Mouse (Mus musculus) embryonic facial prominence, embryonic 14.5 days (tissue): Measurements from ENCODE around the gene Epm2aip1. TPM values are rescaled to one million over a fixed set of nuclear protein-coding genes. Genes with fewer than 3 reads are reported as not detected.

ENCODE experiments used
- ATAC-seq: fragments of 200-750 bp; cut with Nextera tagmentation; 2 replicates; pipeline ENCODE4 v1.8.0; 2017; ENCODE audit warnings: low read depth, moderate number of reproducible peaks, moderate TSS enrichment
- DNase-seq: peaks from one replicate; pipeline ENCODE4 v3.0.0-alpha.2; 2015; ENCODE audit warnings: low spot score
- H3K27ac ChIP-seq: fragments of 300-500 bp; sonication (generic); replicated peaks from 2 replicates; pipeline ENCODE4 v1.5.1; 2014; ENCODE audit warnings: low read depth, mild to moderate bottlenecking, low read length, moderate library complexity
- H3K27me3 ChIP-seq: fragments of 300-500 bp; sonication (generic); replicated peaks from 2 replicates; pipeline ENCODE4 v1.6.1; 2014; ENCODE audit warnings: low read length; ENCODE audit not compliant: control insufficient read depth, insufficient read depth
- H3K36me3 ChIP-seq: fragments of 300-500 bp; sonication (generic); 2 replicates; pipeline ENCODE4 v1.6.1; 2014; ENCODE audit warnings: low read length, mixed read lengths; ENCODE audit not compliant: control insufficient read depth, insufficient read depth
- H3K4me1 ChIP-seq: fragments of 300-500 bp; sonication (generic); 2 replicates; pipeline ENCODE4 v1.6.1; 2014; ENCODE audit warnings: antibody characterized with exemption, low read length; ENCODE audit not compliant: control insufficient read depth, insufficient read depth
- H3K4me2 ChIP-seq: fragments of 300-500 bp; sonication (generic); 2 replicates; pipeline ENCODE4 v1.6.1; 2014; ENCODE audit warnings: low read depth, mild to moderate bottlenecking, low read length, moderate library complexity, mixed read lengths
- H3K4me3 ChIP-seq: fragments of 300-500 bp; sonication (generic); 2 replicates; pipeline ENCODE4 v1.5.1; 2014; ENCODE audit warnings: low read depth, mild to moderate bottlenecking, low read length
- H3K9ac ChIP-seq: fragments of 300-500 bp; sonication (generic); 2 replicates; pipeline ENCODE4 v1.6.1; 2014; ENCODE audit warnings: low read depth, mild to moderate bottlenecking, low read length, moderate library complexity, mixed read lengths
- H3K9me3 ChIP-seq: fragments of 300-500 bp; sonication (generic); 2 replicates; pipeline ENCODE4 v1.6.1; 2016; ENCODE audit warnings: low read length; ENCODE audit not compliant: control insufficient read depth
- WGBS: fragments of 180-500 bp; shearing (Covaris S2); extraction: QIAGEN DNeasy Blood & Tissue Kit; methylation state at CpG from one replicate; pipeline ENCODE4 v1.1.7; 2014; 5-methylcytosine and 5-hydroxymethylcytosine counted together
- polyA plus RNA-seq: library from polyadenylated mRNA; unstranded; fragments of >200 nt; fragmentation: Nextera tagmentation; extraction: Ambion mirVana; gene quantifications from 2 replicates; pipeline ENCODE4 v1.2.1, GENCODE M21; 2014

The Epm2aip1 gene
- polyA plus RNA-seq, 1 experiment from 2014 or later = 47.0 TPM

- H3K9ac ChIP-seq = no peak overlapping the region
- no peak overlapping the region for H3K4me3 ChIP-seq
- no peak overlapping the region for H3K27ac ChIP-seq
- no peaks in the 10 kb centered on the region for H3K9me3 ChIP-seq
- no peaks in the 10 kb centered on the region for H3K36me3 ChIP-seq
- H3K4me1 ChIP-seq = no peaks in the 10 kb centered on the region; the same call in 1 of the 2 replicates
- 68% methylated on average over 11 of the region's 11 CpGs for WGBS
- no peak overlapping the region for H3K4me2 ChIP-seq
- no peaks in the 10 kb centered on the region for H3K27me3 ChIP-seq
- ATAC-seq (no peak; the same call in 1 of the 2 replicates), DNase-seq (no peak)
These were observed 18.9 kb downstream of the Epm2aip1 start for GRCm38 (mm10) chr9:111290539-111291100.

- no peak for ATAC-seq
These were observed 21.5 kb downstream of the Epm2aip1 start for GRCm38 (mm10) chr9:111293234-111293633.

GRCm38 (mm10) chr9:111294911-111295310 is 23.2 kb downstream of the Epm2aip1 start:
- Histone ChIP-seq H3K4me1 (no peaks in the 10 kb centered on the region), H3K27me3 (no peaks in the 10 kb centered on the region), H3K4me2 (no peak overlapping the region), H3K9ac (no peak overlapping the region), H3K4me3 (no peak overlapping the region), H3K27ac (no peak overlapping the region), H3K9me3 (no peaks in the 10 kb centered on the region), H3K36me3 (no peaks in the 10 kb centered on the region)
- DNase-seq (no peak), ATAC-seq (no peak)
- WGBS = 93% methylated on average over 6 of the region's 6 CpGs

More at GRCm38 (mm10) chr9:111293234-111293633, 21.5 kb downstream of the Epm2aip1 start:
- Histone ChIP-seq H3K4me1 (no peaks in the 10 kb centered on the region; the same call in 1 of the 2 replicates), H3K4me2 (no peak overlapping the region), H3K9ac (no peak overlapping the region), H3K4me3 (no peak overlapping the region), H3K36me3 (no peaks in the 10 kb centered on the region), H3K27ac (no peak overlapping the region), H3K27me3 (no peaks in the 10 kb centered on the region), H3K9me3 (no peaks in the 10 kb centered on the region)
- WGBS = 85% methylated on average over 4 of the region's 4 CpGs
- no peak for DNase-seq

- Histone ChIP-seq H3K27me3 (no peaks in the 10 kb centered on the region), H3K9me3 (no peaks in the 10 kb centered on the region), H3K36me3 (no peaks in the 10 kb centered on the region), H3K4me2 (no peak overlapping the region), H3K9ac (no peak overlapping the region), H3K4me1 (no peaks in the 10 kb centered on the region), H3K4me3 (no peak overlapping the region), H3K27ac (no peak overlapping the region)
- ATAC-seq (no peak), DNase-seq (no peak)
- WGBS = 71% methylated on average over 2 of the region's 2 CpGs
These were observed 23.6 kb downstream of the Epm2aip1 start for GRCm38 (mm10) chr9:111295323-111295722.

GRCm38 (mm10) chr9:111296433-111296832 is 24.7 kb downstream of the Epm2aip1 start:
- H3K27me3 ChIP-seq = no peaks in the 10 kb centered on the region
- H3K9ac ChIP-seq = no peak overlapping the region
- no peak overlapping the region for H3K4me3 ChIP-seq
- ATAC-seq = no peak
- WGBS = 74% methylated on average over 7 of the region's 7 CpGs
- no peak overlapping the region for H3K4me2 ChIP-seq
- H3K4me1 ChIP-seq = no peaks in the 10 kb centered on the region
- H3K27ac ChIP-seq = no peak overlapping the region
- H3K9me3 ChIP-seq = no peaks in the 10 kb centered on the region
- H3K36me3 ChIP-seq = no peaks in the 10 kb centered on the region
- no peak for DNase-seq

GRCm38 (mm10) chr9:111298606-111299005 is 26.9 kb downstream of the Epm2aip1 start:
- no peak overlapping the region for H3K9ac ChIP-seq
- no peaks in the 10 kb centered on the region for H3K9me3 ChIP-seq
- 82% methylated on average over 2 of the region's 2 CpGs for WGBS
- H3K27me3 ChIP-seq = no peaks in the 10 kb centered on the region
- H3K4me2 ChIP-seq = no peak overlapping the region
- no peak overlapping the region for H3K4me3 ChIP-seq
- H3K27ac ChIP-seq = no peak overlapping the region
- no peaks in the 10 kb centered on the region for H3K4me1 ChIP-seq
- DNase-seq = peak; percentile 15
- H3K36me3 ChIP-seq = no peaks in the 10 kb centered on the region
- ATAC-seq = no peak

- DNase-seq (no peak), ATAC-seq (no peak)
- no peak overlapping the region for H3K4me3 ChIP-seq
- WGBS = 66% methylated on average over 12 of the region's 12 CpGs
- no peaks in the 10 kb centered on the region for H3K36me3 ChIP-seq
- no peak overlapping the region for H3K4me2 ChIP-seq
- H3K9ac ChIP-seq = no peak overlapping the region
- H3K4me1 ChIP-seq = no peaks in the 10 kb centered on the region
- no peak overlapping the region for H3K27ac ChIP-seq
- no peaks in the 10 kb centered on the region for H3K9me3 ChIP-seq
- H3K27me3 ChIP-seq = no peaks in the 10 kb centered on the region
These were observed 30.6 kb downstream of the Epm2aip1 start for GRCm38 (mm10) chr9:111302196-111302831.

GRCm38 (mm10) chr9:111304036-111304435 is 32.3 kb downstream of the Epm2aip1 start:
- Histone ChIP-seq H3K27me3 (no peaks in the 10 kb centered on the region), H3K4me1 (no peaks in the 10 kb centered on the region), H3K4me3 (no peak overlapping the region), H3K27ac (no peak overlapping the region), H3K9me3 (no peaks in the 10 kb centered on the region), H3K9ac (no peak overlapping the region), H3K36me3 (no peaks in the 10 kb centered on the region), H3K4me2 (no peak overlapping the region)
- ATAC-seq (no peak), DNase-seq (no peak)
- WGBS = 89% methylated on average over 6 of the region's 6 CpGs

GRCm38 (mm10) chr9:111306142-111306541 is 34.4 kb downstream of the Epm2aip1 start:
- peaks cover 15% of the 10 kb centered on the region for H3K27me3 ChIP-seq
- DNase-seq = no peak
- no peak overlapping the region for H3K4me2 ChIP-seq
- 79% methylated on average over 7 of the region's 7 CpGs for WGBS
- no peak for ATAC-seq
- H3K4me3 ChIP-seq = no peak overlapping the region
- no peak overlapping the region for H3K27ac ChIP-seq
- H3K4me1 ChIP-seq = no peaks in the 10 kb centered on the region
- H3K36me3 ChIP-seq = no peaks in the 10 kb centered on the region
- peaks cover 14% of the 10 kb centered on the region for H3K9me3 ChIP-seq
- no peak overlapping the region for H3K9ac ChIP-seq
